In genomic region chr14:54413877-54414700, GRCm38 (mm10) we compare ENCODE assay signal across 8 mouse cellular contexts. TPM values are rescaled to one million over a fixed set of nuclear protein-coding genes. Genes with fewer than 3 reads are reported as not detected.
DNase-seq lines count a peak whose midpoint lies in the region; ATAC-seq and TF ChIP-seq lines count a peak whose summit lies in the region.

No protein-coding gene starts in this region.

- peak overlapping the region; percentile 46 for H3K27ac ChIP-seq in heart, embryonic 15.5 days

- H3K9me3 ChIP-seq in E14TG2a.4 (ENCODE audit: low read length), result no peaks in the 10 kb centered on the region
- no peaks in the 10 kb centered on the region for H3K9me3 ChIP-seq in heart, embryonic 15.5 days (replicated peaks)

- H3K4me3 ChIP-seq in E14TG2a.4 (replicated peaks; ENCODE audit: low read length), result peak overlapping the region; percentile 84
- peak overlapping the region; percentile 30 for H3K4me3 ChIP-seq in heart, embryonic 15.5 days

- TF ChIP-seq CTCF in E14TG2a.4 (conservative IDR thresholded peaks at IDR 0.05; ENCODE audit: low read length), result no peak

- H3K36me3 ChIP-seq in E14TG2a.4 (ENCODE audit: insufficient read depth, low read length), result peaks cover 30% of the 10 kb centered on the region
- no peaks in the 10 kb centered on the region for H3K36me3 ChIP-seq in heart, embryonic 15.5 days

- intact Hi-C loops in left cerebral cortex, postnatal 14 days (cut with DNase I), result loop anchor here (5.0 to 10.0 kb wide), 3 partner anchors 47 to 349 kb away; no protein-coding TSS in a partner anchor

- no peaks in the 10 kb centered on the region for H3K27me3 ChIP-seq in E14TG2a.4 (ENCODE audit: insufficient read depth, low read length)
- H3K27me3 ChIP-seq in heart, embryonic 15.5 days, result no peaks in the 10 kb centered on the region

- ATAC-seq in heart, embryonic 15.5 days (replicated peaks; ENCODE audit: insufficient number of reproducible peaks, insufficient read depth, low FRiP score, low read depth), result no peak
- peak; percentile 54 for ATAC-seq in megakaryocyte progenitor cell, adult 5-6 weeks (replicated peaks; ENCODE audit: poor library complexity)

- H3K9ac ChIP-seq in heart, embryonic 15.5 days, result peak overlapping the region; percentile 27; the same call in 1 of the 2 replicates

- peak overlapping the region; percentile 56 for H3K4me2 ChIP-seq in heart, embryonic 15.5 days

- H3K4me1 ChIP-seq in E14TG2a.4 (replicated peaks; ENCODE audit: low read depth, low read length), result peaks cover 75% of the 10 kb centered on the region
- H3K4me1 ChIP-seq in heart, embryonic 15.5 days (replicated peaks), result peaks cover 51% of the 10 kb centered on the region

- DNase-seq in 3134 (ENCODE audit: extremely low read depth, insufficient read length, low spot score), result peak; percentile 77
- peak; percentile 78 for DNase-seq in kidney, postnatal 14 days
- DNase-seq in frontal cortex, adult 2 months (ENCODE audit: extremely low spot score in 1 of 2, low spot score in 1 of 2), result no peak
- no peak for DNase-seq in cerebellum, postnatal 25 days
- no peak for DNase-seq in left cerebral cortex, postnatal 14 days (ENCODE audit: low spot score in 2 of 2)

- 15% methylated on average over 18 of the region's 18 CpGs for WGBS in heart, embryonic 15.5 days

RNA-seq across cellular contexts. Expression of gene Slc7a7, which starts 3.5 kb away (rescaled TPM):
- polyA plus RNA-seq in heart, embryonic 15.5 days (2015; fragmentation: Nextera tagmentation; extraction: Ambion mirVana), result 7.7 and 11.0 TPM in 2 replicates
- total RNA-seq in megakaryocyte progenitor cell, adult 5-6 weeks (2015), result 2.7 and 3.5 TPM in 2 replicates
- total RNA-seq in megakaryocyte progenitor cell, adult 5-6 weeks (2017), result 5.4 and 6.4 TPM in 2 replicates
- 2.9 and 3.3 TPM in 2 replicates for polyA plus RNA-seq in frontal cortex, adult 2 months (2012; rRNA removed)
- 1 to 10 TPM; 1.5 to 2.5 TPM for total RNA-seq in left cerebral cortex, postnatal 14 days (2021)

RNA-seq across cellular contexts. Expression of gene Mrpl52, which starts 12.6 kb away (rescaled TPM):
- 196 and 285 TPM in 2 replicates for polyA plus RNA-seq in heart, embryonic 15.5 days (2015; fragmentation: Nextera tagmentation; extraction: Ambion mirVana)
- total RNA-seq in megakaryocyte progenitor cell, adult 5-6 weeks (2015), result 118 and 124 TPM in 2 replicates
- total RNA-seq in megakaryocyte progenitor cell, adult 5-6 weeks (2017), result 75.1 and 86.7 TPM in 2 replicates
- 137 and 147 TPM in 2 replicates for polyA plus RNA-seq in frontal cortex, adult 2 months (2012; rRNA removed)
- 10 to 100 TPM; 79.5 to 91.5 TPM for total RNA-seq in left cerebral cortex, postnatal 14 days (2021)

RNA-seq across cellular contexts. Expression of gene Mmp14, which starts 17.3 kb away (rescaled TPM):
- 91.2 and 125 TPM in 2 replicates for polyA plus RNA-seq in heart, embryonic 15.5 days (2015; fragmentation: Nextera tagmentation; extraction: Ambion mirVana)
- total RNA-seq in megakaryocyte progenitor cell, adult 5-6 weeks (2015), result 2.1 and 4.5 TPM in 2 replicates
- 3.0 and 4.1 TPM in 2 replicates for total RNA-seq in megakaryocyte progenitor cell, adult 5-6 weeks (2017)
- polyA plus RNA-seq in frontal cortex, adult 2 months (2012; rRNA removed), result 17.3 and 22.0 TPM in 2 replicates
- total RNA-seq in left cerebral cortex, postnatal 14 days (2021), result 10 to 100 TPM; 19.0 to 22.0 TPM

RNA-seq across cellular contexts. Expression of gene Lrp10, which starts 49.8 kb away (rescaled TPM):
- 41.9 and 51.6 TPM in 2 replicates for polyA plus RNA-seq in heart, embryonic 15.5 days (2015; fragmentation: Nextera tagmentation; extraction: Ambion mirVana)
- total RNA-seq in megakaryocyte progenitor cell, adult 5-6 weeks (2015), result 23.5 and 25.0 TPM in 2 replicates
- total RNA-seq in megakaryocyte progenitor cell, adult 5-6 weeks (2017), result 27.4 and 37.2 TPM in 2 replicates
- polyA plus RNA-seq in frontal cortex, adult 2 months (2012; rRNA removed), result 34.4 and 37.4 TPM in 2 replicates
- total RNA-seq in left cerebral cortex, postnatal 14 days (2021), result 10 to 100 TPM; 23.2 to 31.3 TPM

RNA-seq across cellular contexts. Expression of gene Oxa1l, which starts 53.5 kb away (rescaled TPM):
- 53.2 and 54.4 TPM in 2 replicates for polyA plus RNA-seq in heart, embryonic 15.5 days (2015; fragmentation: Nextera tagmentation; extraction: Ambion mirVana)
- total RNA-seq in megakaryocyte progenitor cell, adult 5-6 weeks (2015), result 49.6 and 56.2 TPM in 2 replicates
- 37.0 and 37.9 TPM in 2 replicates for total RNA-seq in megakaryocyte progenitor cell, adult 5-6 weeks (2017)
- polyA plus RNA-seq in frontal cortex, adult 2 months (2012; rRNA removed), result 76.2 and 76.8 TPM in 2 replicates
- total RNA-seq in left cerebral cortex, postnatal 14 days (2021), result 10 to 100 TPM; 61.3 to 65.4 TPM

Comparison
In these comparisons a context has a peak if more than half of its experiments do, and no peak if none do; other contexts are left out.
1. DNase-seq: peak in 3134 (single experiment) and kidney, postnatal 14 days (single experiment); none in frontal cortex, adult 2 months (0 of 2), cerebellum, postnatal 25 days (0 of 2) and left cerebral cortex, postnatal 14 days (0 of 2).